Mouse (Mus musculus): ENCODE measurements around the gene 9130008F23Rik. TPM values are rescaled to one million over a fixed set of nuclear protein-coding genes. Genes with fewer than 3 reads are reported as not detected.

The 9130008F23Rik gene
- total RNA-seq, 1 experiment from 2014 or later, result 0.79 TPM

Other genes starting within 250 kb of the 9130008F23Rik start
- gene Esp3, start 248.5 kb downstream of the 9130008F23Rik start, total RNA-seq (2021), result not detected in 2 replicates
- not detected in 2 replicates for gene Esp1, start 153.4 kb downstream of the 9130008F23Rik start, total RNA-seq (2021)
- not detected in 2 replicates for gene Crisp2, start 73.6 kb downstream of the 9130008F23Rik start, total RNA-seq (2021)
- gene Rhag, start 69.4 kb downstream of the 9130008F23Rik start, total RNA-seq (2021), result not detected in 2 replicates
- gene Glyatl3, start 33.8 kb upstream of the 9130008F23Rik start, total RNA-seq (2021), result not detected in 2 replicates
- 151 and 213 TPM in 2 replicates for gene Mut, start 54.1 kb upstream of the 9130008F23Rik start, total RNA-seq (2021)
- gene Cenpq, start 54.5 kb upstream of the 9130008F23Rik start, total RNA-seq (2021), result 9.1 and 10.1 TPM in 2 replicates